Mouse (Mus musculus) bone marrow, adult 2 months (tissue): ENCODE measurements at regions not wholly inside any gene's neighbourhood (a gene's known extent, or its start where the extent isn't known, plus 50 kb on each side); places are given as distances from the start of the nearest gene placed in this dataset.

Source experiments
- CTCF ChIP-seq: fragments of 200-500 bp; IDR thresholded peaks from 2 replicates; pipeline ENCODE4 v1.5.1; 2011; ENCODE audit warnings: low read length, control low read depth; ENCODE audit not compliant: control insufficient read depth, insufficient read depth
- POLR2A ChIP-seq: fragments of 200-500 bp; IDR thresholded peaks from 2 replicates; pipeline ENCODE4 v1.6.1; 2011; ENCODE audit warnings: low read depth, mild to moderate bottlenecking, control low read depth, low read length, borderline replicate concordance; ENCODE audit not compliant: control insufficient read depth

DNA sequence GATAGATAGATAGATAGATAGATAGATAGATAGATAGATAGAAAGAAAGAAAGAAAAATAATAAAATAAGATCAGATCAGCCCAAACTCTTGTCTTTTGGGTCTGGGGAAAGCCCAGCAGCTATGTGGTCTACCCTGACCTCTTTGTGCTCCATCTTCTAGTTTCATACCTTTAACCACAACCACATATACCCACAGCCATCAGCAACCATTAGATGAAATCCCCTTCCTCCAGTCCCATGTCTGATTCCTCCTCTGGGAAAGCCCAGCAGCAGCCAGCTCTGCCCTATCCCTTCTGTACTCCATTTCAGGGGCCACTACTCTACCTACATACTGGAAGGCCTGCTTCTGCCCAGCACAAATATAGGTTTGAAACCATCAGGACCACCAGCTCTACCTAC is 69.0 kb upstream of the C1qtnf7 start:
- TF ChIP-seq CTCF, result no peak
- no peak for TF ChIP-seq POLR2A
